Mouse (Mus musculus) olfactory bulb, adult 2 months (tissue): ENCODE data around the gene Gm4788. TPM values are rescaled to one million over a fixed set of nuclear protein-coding genes. Genes with fewer than 3 reads are reported as not detected.
"Not testable (repeated sequence)": the region's sequence is repeated elsewhere in the genome, so short reads cannot be mapped to it uniquely, and the experiment has no call there.

Experiments
- H3K27ac ChIP-seq: fragments of 200-500 bp; 2 replicates; pipeline ENCODE4 v1.5.1; 2012; ENCODE audit warnings: low read depth, low read length; ENCODE audit not compliant: insufficient read depth
- H3K4me1 ChIP-seq: fragments of 200-500 bp; 2 replicates; pipeline ENCODE4 v1.6.1; 2012; ENCODE audit warnings: low read length; ENCODE audit not compliant: control insufficient read depth, insufficient read depth
- H3K4me3 ChIP-seq: fragments of 200-500 bp; 2 replicates; pipeline ENCODE4 v1.5.1; 2012; ENCODE audit warnings: mild to moderate bottlenecking, low read depth, low read length, moderate library complexity; ENCODE audit not compliant: insufficient read depth
- CTCF ChIP-seq: fragments of 200-500 bp; IDR thresholded peaks from 2 replicates; pipeline ENCODE4 v1.5.1; 2012; ENCODE audit warnings: low read depth, mild to moderate bottlenecking, low read length, moderate library complexity; ENCODE audit not compliant: insufficient read depth
- POLR2A ChIP-seq: fragments of 200-500 bp; IDR thresholded peaks from 2 replicates; pipeline ENCODE4 v1.6.1; 2012; ENCODE audit warnings: mild to moderate bottlenecking, low read depth, low read length, moderate library complexity; ENCODE audit not compliant: insufficient read depth
- WGBS: fragments of 180-500 bp; shearing (Covaris S2); methylation state at CpG from one replicate; pipeline ENCODE4 v1.1.7; 2018; 5-methylcytosine and 5-hydroxymethylcytosine counted together
- polyA plus RNA-seq: library from polyadenylated mRNA; stranded (reverse); fragments of >200 nt; gene quantifications from 2 replicates; pipeline ENCODE4 v1.2.4, GENCODE M21; 2012; ENCODE audit warnings: low replicate concordance; ENCODE audit not compliant: missing spikeins, insufficient read depth, insufficient read length

Gm4788 gene
- not detected in 2 replicates for polyA plus RNA-seq

DNA sequence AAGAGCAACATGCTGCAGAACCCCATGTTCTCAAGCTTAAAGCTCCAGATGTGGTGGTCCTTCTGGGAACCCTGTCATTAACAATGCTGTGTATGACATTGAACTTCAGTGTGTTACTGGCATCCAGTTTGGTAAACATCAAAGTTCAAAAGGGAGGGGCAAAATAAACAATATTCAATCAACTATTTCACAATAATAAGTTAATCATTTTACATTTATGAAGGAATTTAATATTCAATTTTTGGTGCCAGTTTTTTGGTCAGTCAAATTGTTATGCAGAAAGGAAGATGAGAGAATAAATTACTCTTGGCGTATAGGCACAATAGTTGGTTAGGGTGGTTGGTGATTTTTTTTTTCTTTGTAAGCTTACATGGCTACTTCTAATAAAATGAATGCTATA, at the start of gene Gm4788:
Gene Gm4788, minus strand, starts transcription at position 101 of the 400 bp plus-strand sequence.
- no peak within 1 kb of the TSS for H3K4me3 ChIP-seq
- H3K27ac ChIP-seq, result no peak within 1 kb of the TSS
- H3K4me1 ChIP-seq, result no peaks in the 10 kb centered on the region
- TF ChIP-seq CTCF, result no peak
- WGBS, result 93% methylated on average over 1 of the region's 1 CpGs

DNA sequence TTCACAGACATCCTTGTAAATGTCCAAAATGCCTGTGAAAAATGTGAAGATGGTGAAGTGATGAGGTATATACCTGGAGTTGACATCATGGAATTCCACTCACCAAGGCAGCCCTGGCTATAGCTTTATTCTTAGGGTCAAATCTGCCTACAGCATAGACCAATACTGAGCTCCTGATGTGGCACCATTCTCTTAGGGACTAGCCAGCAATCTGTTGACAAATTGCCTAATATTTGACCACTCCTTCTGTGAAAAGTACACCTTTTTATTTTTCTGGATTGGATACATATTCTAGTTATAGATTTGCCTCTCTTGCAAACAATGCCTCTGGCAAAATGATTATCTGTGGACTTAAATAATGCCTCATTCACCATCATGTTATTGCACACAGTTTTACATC, 27.6 kb upstream of the Gm4788 start:
- Histone ChIP-seq H3K4me1 (no peaks in the 10 kb centered on the region), H3K27ac (no peak overlapping the region)
- TF ChIP-seq POLR2A (no peak), CTCF (no peak)

GRCm38 (mm10) chr1:139769913-139770312, 11.1 kb downstream of the Gm4788 start:
- not testable (repeated sequence) for H3K4me3 ChIP-seq, H3K27ac ChIP-seq, H3K4me1 ChIP-seq
- WGBS, result 90% methylated on average over 3 of the region's 3 CpGs

More for the DNA sequence above, 27.6 kb upstream of the Gm4788 start:
- no peak overlapping the region for H3K4me3 ChIP-seq

- not testable (repeated sequence) for H3K4me3 ChIP-seq, H3K27ac ChIP-seq, H3K4me1 ChIP-seq
- 92% methylated on average over 15 of the region's 22 CpGs for WGBS
These were observed 64.4 kb downstream of the Gm4788 start for GRCm38 (mm10) chr1:139716681-139717080.

DNA sequence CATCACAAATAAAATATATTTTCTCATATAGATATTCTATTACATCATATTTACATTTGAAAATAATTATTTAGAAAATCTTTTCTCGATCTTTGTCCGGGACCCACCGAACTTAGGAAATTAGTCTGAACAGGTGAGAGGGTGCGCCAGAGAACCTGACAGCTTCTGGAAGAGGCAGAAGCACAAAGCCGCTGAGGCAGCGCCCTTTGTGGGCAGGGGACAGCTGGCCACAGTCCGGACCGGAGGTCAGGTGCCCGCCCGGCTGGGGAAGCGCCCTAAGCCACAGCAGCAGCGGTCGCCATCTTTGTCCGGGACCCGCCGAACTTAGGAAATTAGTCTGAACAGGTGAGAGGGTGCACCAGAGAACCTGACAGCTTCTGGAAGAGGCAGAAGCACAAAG, 64.8 kb downstream of the Gm4788 start:
- not testable (repeated sequence) for H3K4me3 ChIP-seq, H3K4me1 ChIP-seq, H3K27ac ChIP-seq
- WGBS, result 91% methylated on average over 13 of the region's 16 CpGs

GRCm38 (mm10) chr1:139649921-139650320, 131.1 kb downstream of the Gm4788 start:
- H3K4me3 ChIP-seq, H3K27ac ChIP-seq, H3K4me1 ChIP-seq: not testable (repeated sequence)
- 90% methylated on average over 18 of the region's 18 CpGs for WGBS

Other genes with a start within 250 kb of the Gm4788 start
- gene Cfhr1, start 221.0 kb downstream of the Gm4788 start, polyA plus RNA-seq, result not detected in 2 replicates
- gene Cfhr2, start 77.5 kb upstream of the Gm4788 start, polyA plus RNA-seq, result not detected in 2 replicates